Mouse (Mus musculus) lung, embryonic 14.5 days (tissue): ENCODE measurements around the gene Slc25a47. TPM values are rescaled to one million over a fixed set of nuclear protein-coding genes. Genes with fewer than 3 reads are reported as not detected.
A peak's percentile ranks its signal among the peaks of the same experiment; 100 is the strongest.
"Not testable (repeated sequence)": the region's sequence is repeated elsewhere in the genome, so short reads cannot be mapped to it uniquely, and the experiment has no call there.

Source experiments
- ATAC-seq: fragments of 200-750 bp; cut with Nextera tagmentation; 2 replicates; pipeline ENCODE4 v1.8.0; 2017; ENCODE audit warnings: mild to moderate bottlenecking, moderate TSS enrichment, moderate library complexity; ENCODE audit not compliant: insufficient read depth
- DNase-seq: peaks from one replicate; pipeline ENCODE4 v3.0.0-alpha.2; 2015
- H3K27ac ChIP-seq: fragments of 300-500 bp; sonication (generic); 2 replicates; pipeline ENCODE4 v1.5.1; 2014; ENCODE audit warnings: low read depth, mild to moderate bottlenecking, moderate library complexity
- H3K27me3 ChIP-seq: fragments of 300-500 bp; sonication (generic); 2 replicates; pipeline ENCODE4 v1.6.1; 2014; ENCODE audit warnings: low read length, control low read depth; ENCODE audit not compliant: insufficient read depth
- H3K36me3 ChIP-seq: fragments of 300-500 bp; sonication (generic); 2 replicates; pipeline ENCODE4 v1.6.1; 2014; ENCODE audit warnings: control low read depth; ENCODE audit not compliant: insufficient read depth
- H3K4me1 ChIP-seq: fragments of 300-500 bp; sonication (generic); 2 replicates; pipeline ENCODE4 v1.6.1; 2014; ENCODE audit warnings: antibody characterized with exemption, control low read depth; ENCODE audit not compliant: insufficient read depth
- H3K4me2 ChIP-seq: fragments of 300-500 bp; sonication (generic); 2 replicates; pipeline ENCODE4 v1.6.1; 2014; ENCODE audit warnings: mild to moderate bottlenecking
- H3K4me3 ChIP-seq: fragments of 300-500 bp; sonication (generic); 2 replicates; pipeline ENCODE4 v1.5.1; 2014; ENCODE audit warnings: low read depth, low read length
- H3K9ac ChIP-seq: fragments of 300-500 bp; sonication (generic); 2 replicates; pipeline ENCODE4 v1.6.1; 2014
- H3K9me3 ChIP-seq: fragments of 300-500 bp; sonication (generic); 2 replicates; pipeline ENCODE4 v1.6.1; 2016; ENCODE audit warnings: low read depth, low read length, control low read depth
- CTCF ChIP-seq: IDR thresholded peaks from 2 replicates; pipeline ENCODE4 v1.5.1; 2016; ENCODE audit warnings: antibody characterized with exemption, low read depth
- WGBS: fragments of 180-500 bp; shearing (Covaris S2); extraction: QIAGEN DNeasy Blood & Tissue Kit; methylation state at CpG from one replicate; pipeline ENCODE4 v1.1.7; 2014; 5-methylcytosine and 5-hydroxymethylcytosine counted together
- polyA plus RNA-seq: library from polyadenylated mRNA; unstranded; fragments of >200 nt; fragmentation: Nextera tagmentation; extraction: Ambion mirVana; gene quantifications from 2 replicates; pipeline ENCODE4 v1.2.1, GENCODE M21; 2014

Slc25a47 gene
- polyA plus RNA-seq, 1 experiment from 2014 or later, result 11.9 TPM

- not testable (repeated sequence) for H3K27me3 ChIP-seq, H3K9ac ChIP-seq, DNase-seq, H3K4me1 ChIP-seq, H3K9me3 ChIP-seq, ATAC-seq, H3K4me2 ChIP-seq, H3K4me3 ChIP-seq, H3K27ac ChIP-seq
- 86% methylated on average over 3 of the region's 3 CpGs for WGBS
- H3K36me3 ChIP-seq, result peaks cover 20% of the 10 kb centered on the region
- peak; percentile 60 for TF ChIP-seq CTCF
These were observed 12.2 kb downstream of the Slc25a47 start for GRCm38 (mm10) chr12:108848033-108848432.

DNA sequence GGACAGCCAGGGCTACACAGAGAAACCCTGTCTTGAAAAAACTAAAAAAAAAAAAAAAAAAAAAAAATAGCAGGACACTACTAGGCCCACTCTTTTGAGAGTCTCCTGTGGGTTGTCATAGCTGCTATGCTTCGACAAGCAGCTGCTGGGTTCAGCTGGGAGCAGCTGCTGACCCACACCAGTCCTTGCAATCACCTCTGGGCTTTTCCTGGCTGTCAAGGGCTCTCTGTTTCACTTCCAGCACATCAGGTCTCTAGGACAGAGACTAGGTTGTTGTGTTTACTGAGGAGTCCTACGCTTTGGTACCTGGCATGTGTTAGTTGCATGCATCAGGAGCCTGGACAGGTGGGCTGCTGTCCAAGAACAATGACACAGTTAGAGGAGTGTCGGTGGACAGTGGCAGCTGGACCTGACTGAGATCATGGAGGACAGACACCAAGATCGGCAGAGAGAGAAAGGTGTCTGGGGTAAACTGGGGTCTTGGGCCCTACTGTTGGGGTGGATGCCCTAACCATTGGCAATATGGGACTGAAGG is 13.7 kb downstream of the Slc25a47 start:
- DNase-seq (peak; percentile 32), ATAC-seq (no peak)
- H3K9me3 ChIP-seq, result no peaks in the 10 kb centered on the region
- H3K27me3 ChIP-seq, result no peaks in the 10 kb centered on the region
- no peak overlapping the region for H3K4me2 ChIP-seq
- 55% methylated on average over 4 of the region's 4 CpGs for WGBS
- no peak overlapping the region for H3K9ac ChIP-seq
- H3K4me1 ChIP-seq, result no peaks in the 10 kb centered on the region
- no peak for TF ChIP-seq CTCF
- no peak overlapping the region for H3K27ac ChIP-seq
- H3K36me3 ChIP-seq, result peaks cover 8% of the 10 kb centered on the region
- H3K4me3 ChIP-seq, result no peak overlapping the region

GRCm38 (mm10) chr12:108850129-108850528 is 14.3 kb downstream of the Slc25a47 start:
- no peak overlapping the region for H3K4me2 ChIP-seq
- H3K4me1 ChIP-seq, result no peaks in the 10 kb centered on the region
- ATAC-seq (peak; percentile 21; the same call in 1 of the 2 replicates), DNase-seq (peak; percentile 21)
- no peak overlapping the region for H3K27ac ChIP-seq
- 38% methylated on average over 8 of the region's 8 CpGs for WGBS
- H3K36me3 ChIP-seq, result peaks cover 2% of the 10 kb centered on the region
- no peaks in the 10 kb centered on the region for H3K9me3 ChIP-seq
- no peak overlapping the region for H3K9ac ChIP-seq
- H3K4me3 ChIP-seq, result no peak overlapping the region
- no peak for TF ChIP-seq CTCF
- no peaks in the 10 kb centered on the region for H3K27me3 ChIP-seq

DNA sequence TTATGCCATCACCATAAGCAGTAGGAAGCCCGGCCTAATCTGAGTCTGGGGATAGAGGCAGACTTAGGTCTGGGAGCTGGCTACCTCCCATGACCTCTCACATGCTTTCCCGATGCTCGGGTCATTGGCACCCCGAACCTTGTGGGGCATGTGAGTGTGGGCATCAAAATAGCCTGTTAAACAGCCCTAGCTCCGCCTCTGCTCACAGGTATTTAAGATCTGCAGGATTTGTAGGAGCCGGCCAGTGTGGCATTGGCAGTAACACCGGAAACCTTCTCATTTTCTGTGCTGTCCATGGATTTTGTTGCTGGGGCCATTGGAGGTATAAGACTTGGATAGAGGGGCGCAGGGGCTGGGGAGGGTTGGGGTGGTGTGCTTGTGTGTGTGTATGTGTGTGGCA is 15.0 kb downstream of the Slc25a47 start:
- H3K27ac ChIP-seq, result no peak overlapping the region
- no peak for TF ChIP-seq CTCF
- 75% methylated on average over 8 of the region's 8 CpGs for WGBS
- no peak overlapping the region for H3K4me2 ChIP-seq
- H3K4me1 ChIP-seq, result no peaks in the 10 kb centered on the region
- H3K36me3 ChIP-seq, result no peaks in the 10 kb centered on the region
- no peak overlapping the region for H3K4me3 ChIP-seq
- no peaks in the 10 kb centered on the region for H3K9me3 ChIP-seq
- no peak for DNase-seq
- no peak overlapping the region for H3K9ac ChIP-seq
- no peaks in the 10 kb centered on the region for H3K27me3 ChIP-seq
- no peak for ATAC-seq

- Histone ChIP-seq H3K9ac (no peak overlapping the region), H3K27ac (no peak overlapping the region), H3K36me3 (no peaks in the 10 kb centered on the region), H3K27me3 (no peaks in the 10 kb centered on the region), H3K9me3 (no peaks in the 10 kb centered on the region), H3K4me2 (no peak overlapping the region), H3K4me3 (no peak overlapping the region), H3K4me1 (no peaks in the 10 kb centered on the region)
- TF ChIP-seq CTCF, result no peak
- ATAC-seq (no peak), DNase-seq (no peak)
- 85% methylated on average over 8 of the region's 8 CpGs for WGBS
These were observed 17.0 kb downstream of the Slc25a47 start for GRCm38 (mm10) chr12:108852822-108853221.

DNA sequence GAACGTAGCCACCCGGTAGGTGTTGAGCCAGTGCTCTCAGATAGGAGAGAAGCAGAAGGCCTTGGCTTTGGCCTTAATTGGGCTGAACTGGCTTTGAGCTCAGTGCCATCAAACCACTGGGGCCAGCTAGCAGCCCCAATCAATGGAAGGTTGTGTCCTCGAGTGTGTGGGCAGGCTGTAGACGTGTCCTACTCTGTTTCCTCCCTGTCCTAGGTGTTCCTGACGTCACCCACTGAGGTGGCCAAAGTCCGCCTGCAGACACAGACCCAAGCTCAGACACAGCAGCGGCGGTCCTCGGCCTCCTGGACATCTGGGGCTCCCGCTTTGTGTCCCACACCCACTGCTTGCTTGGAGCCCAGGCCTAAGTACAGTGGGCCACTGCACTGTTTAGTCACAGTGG is 19.2 kb downstream of the Slc25a47 start:
- WGBS, result 90% methylated on average over 10 of the region's 10 CpGs
- no peaks in the 10 kb centered on the region for H3K27me3 ChIP-seq
- H3K9me3 ChIP-seq, result no peaks in the 10 kb centered on the region
- H3K4me1 ChIP-seq, result no peaks in the 10 kb centered on the region
- DNase-seq, result no peak
- no peak for ATAC-seq
- 0 out of 2 replicates have a peak, but pooled peaks cover 4% of the 10 kb centered on the region for H3K36me3 ChIP-seq
- no peak overlapping the region for H3K27ac ChIP-seq
- H3K9ac ChIP-seq, result no peak overlapping the region
- TF ChIP-seq CTCF, result no peak
- H3K4me3 ChIP-seq, result no peak overlapping the region
- H3K4me2 ChIP-seq, result no peak overlapping the region

GRCm38 (mm10) chr12:108856186-108856585 is 20.3 kb downstream of the Slc25a47 start:
- no peak overlapping the region for H3K27ac ChIP-seq
- WGBS, result 85% methylated on average over 8 of the region's 8 CpGs
- peaks cover 15% of the 10 kb centered on the region for H3K36me3 ChIP-seq
- H3K9me3 ChIP-seq, result no peaks in the 10 kb centered on the region
- ATAC-seq (no peak), DNase-seq (no peak)
- no peak overlapping the region for H3K4me3 ChIP-seq
- no peak for TF ChIP-seq CTCF
- no peak overlapping the region for H3K9ac ChIP-seq
- no peaks in the 10 kb centered on the region for H3K4me1 ChIP-seq
- no peak overlapping the region for H3K4me2 ChIP-seq
- H3K27me3 ChIP-seq, result no peaks in the 10 kb centered on the region

- no peak overlapping the region for H3K9ac ChIP-seq
- TF ChIP-seq CTCF, result no peak
- no peak overlapping the region for H3K27ac ChIP-seq
- no peaks in the 10 kb centered on the region for H3K9me3 ChIP-seq
- no peak overlapping the region for H3K4me2 ChIP-seq
- no peaks in the 10 kb centered on the region for H3K27me3 ChIP-seq
- no peak overlapping the region for H3K4me3 ChIP-seq
- peaks cover 23% of the 10 kb centered on the region for H3K36me3 ChIP-seq
- DNase-seq (no peak), ATAC-seq (no peak)
- no peaks in the 10 kb centered on the region for H3K4me1 ChIP-seq
- WGBS, result 83% methylated on average over 7 of the region's 7 CpGs
These were observed 21.3 kb downstream of the Slc25a47 start for GRCm38 (mm10) chr12:108857109-108857508.
